Mouse (Mus musculus): ENCODE results near the gene Rhog.
"Not testable (repeated sequence)": the region's sequence is repeated elsewhere in the genome, so short reads cannot be mapped to it uniquely, and the experiment has no call there.

Gene Rhog

GRCm38 (mm10) chr7:102255954-102256353 lies at the start of gene Rhog:
Gene Rhog (minus strand): TSS chr7:102256054.
- no peak for DNase-seq (ENCODE audit: low spot score)

GRCm38 (mm10) chr7:102305596-102305995 lies 49.7 kb upstream of the Rhog start:
- no peak for DNase-seq (ENCODE audit: low spot score)

- DNase-seq (ENCODE audit: low spot score), result no peak
These were observed 46.6 kb upstream of the Rhog start for GRCm38 (mm10) chr7:102302471-102302870.

GRCm38 (mm10) chr7:102300761-102301160 lies 44.9 kb upstream of the Rhog start:
- DNase-seq (ENCODE audit: low spot score), result no peak

GRCm38 (mm10) chr7:102293234-102293633 lies 37.4 kb upstream of the Rhog start:
- no peak for DNase-seq (ENCODE audit: low spot score)

- DNase-seq (ENCODE audit: low spot score), result no peak
These were observed 36.4 kb upstream of the Rhog start for GRCm38 (mm10) chr7:102292228-102292627.

GRCm38 (mm10) chr7:102289466-102289865 lies 33.6 kb upstream of the Rhog start:
- DNase-seq (ENCODE audit: low spot score), result no peak

- no peak for DNase-seq (ENCODE audit: low spot score)
These were observed 26.4 kb upstream of the Rhog start for GRCm38 (mm10) chr7:102282261-102282660.

- DNase-seq (ENCODE audit: low spot score), result no peak
These were observed 25.5 kb upstream of the Rhog start for GRCm38 (mm10) chr7:102281403-102281802.

GRCm38 (mm10) chr7:102272422-102272948 lies 16.6 kb upstream of the Rhog start:
- DNase-seq (ENCODE audit: low spot score), result no peak

- DNase-seq (ENCODE audit: low spot score), result no peak
These were observed 12.5 kb upstream of the Rhog start for GRCm38 (mm10) chr7:102268395-102268748.

GRCm38 (mm10) chr7:102267601-102268394 lies 11.9 kb upstream of the Rhog start, which contains the start of gene Stim1:
Gene Stim1 (plus strand): TSS chr7:102267806.
- no peak for DNase-seq (ENCODE audit: low spot score)

- peak; percentile 88 for DNase-seq (ENCODE audit: low spot score)
These were observed 11.3 kb upstream of the Rhog start for GRCm38 (mm10) chr7:102267113-102267579.

GRCm38 (mm10) chr7:102266401-102267042 lies 10.7 kb upstream of the Rhog start:
- no peak for DNase-seq (ENCODE audit: low spot score)

- DNase-seq (ENCODE audit: low spot score), result not testable (repeated sequence)
These were observed 10.2 kb upstream of the Rhog start for GRCm38 (mm10) chr7:102266021-102266400.

- DNase-seq (ENCODE audit: low spot score), result no peak
These were observed 7.2 kb upstream of the Rhog start for GRCm38 (mm10) chr7:102263020-102263419.

GRCm38 (mm10) chr7:102260518-102260917 lies 4.7 kb upstream of the Rhog start:
- DNase-seq (ENCODE audit: low spot score), result no peak

GRCm38 (mm10) chr7:102259716-102260479 lies 4.0 kb upstream of the Rhog start:
- no peak for DNase-seq (ENCODE audit: low spot score)

- DNase-seq (ENCODE audit: low spot score), result no peak
These were observed 2.9 kb upstream of the Rhog start for GRCm38 (mm10) chr7:102258753-102259152.

- DNase-seq (ENCODE audit: low spot score), result peak; percentile 56
These were observed 2.3 kb upstream of the Rhog start for GRCm38 (mm10) chr7:102258189-102258588.

- DNase-seq (ENCODE audit: low spot score), result no peak
These were observed 782 bp upstream of the Rhog start for GRCm38 (mm10) chr7:102256636-102257035.

GRCm38 (mm10) chr7:102253631-102254030 lies 2.2 kb downstream of the Rhog start:
- DNase-seq (ENCODE audit: low spot score), result no peak

Data from left cerebral cortex, adult 11 months (tissue).